Mouse (Mus musculus): ENCODE data around the gene AC124108.1. TPM values are rescaled to one million over a fixed set of nuclear protein-coding genes. Genes with fewer than 3 reads are reported as not detected.

The AC124108.1 gene
- polyA plus RNA-seq (2012; rRNA removed), result 0.03 TPM in 1 of 2 replicates, not detected in the other

DNA sequence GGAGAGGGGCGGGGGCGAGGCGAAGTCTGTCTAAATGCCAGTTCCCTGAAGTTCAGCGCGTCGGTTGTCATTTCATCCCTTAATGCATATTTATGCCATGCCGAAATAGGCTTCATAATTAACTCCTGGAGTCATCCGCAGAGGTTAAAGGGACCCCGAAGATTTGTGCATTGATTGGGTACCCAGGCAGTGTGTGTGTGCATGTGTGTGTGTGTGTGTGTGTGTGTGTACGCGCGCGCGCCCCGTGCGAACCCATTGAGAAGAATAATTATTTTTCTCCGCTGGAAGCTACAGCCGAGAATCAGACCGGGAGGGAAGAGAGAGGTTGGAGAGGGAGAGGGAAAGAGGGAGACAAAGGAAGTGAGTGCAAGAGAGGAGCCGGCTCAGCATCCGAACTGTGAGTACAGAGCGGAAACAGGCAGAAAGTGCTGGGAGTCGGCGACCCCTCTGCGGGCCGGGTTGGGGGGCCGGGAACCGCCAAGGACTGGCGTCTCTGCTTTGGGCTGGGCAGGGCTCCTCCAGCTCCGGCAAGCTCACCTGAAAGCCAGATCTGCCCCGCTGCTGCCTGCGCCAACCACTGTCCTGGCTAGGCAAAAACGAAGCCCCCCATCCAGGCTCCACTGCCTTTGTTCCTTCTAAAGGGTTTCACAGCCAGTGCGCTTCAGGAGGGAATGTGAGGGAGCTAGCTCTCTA, at the start of gene AC124108.1, which contains the start of gene Lemd1:
AC124108.1 (plus strand) TSS at position 365 of the 693 bp plus-strand sequence.
Lemd1 (plus strand) TSS at position 339 of the 693 bp plus-strand sequence.
- DNase-seq, result no peak
- WGBS, result 7% methylated on average over 34 of the region's 34 CpGs
- H3K27me3 ChIP-seq (ENCODE audit: control insufficient read depth, insufficient read depth, low read length), result peaks cover 14% of the 10 kb centered on the region; the same call in 1 of the 2 replicates
- no peak within 1 kb of the TSS for H3K27ac ChIP-seq (ENCODE audit: control insufficient read depth, insufficient read depth, low read length)
- TF ChIP-seq CTCF (IDR thresholded peaks at IDR 0.05; ENCODE audit: borderline replicate concordance, control insufficient read depth, extremely low read depth, insufficient read depth, low read length, poor library complexity), result no peak
- no peak for TF ChIP-seq POLR2A (IDR thresholded peaks at IDR 0.05; ENCODE audit: control insufficient read depth, extremely low read depth, insufficient read depth, low read length, poor library complexity)
- H3K4me3 ChIP-seq (ENCODE audit: control insufficient read depth, insufficient read depth, low read length), result no peak within 1 kb of the TSS
- no peaks in the 10 kb centered on the region for H3K36me3 ChIP-seq (ENCODE audit: control insufficient read depth, insufficient read depth, low read length)
- H3K4me1 ChIP-seq (replicated peaks; ENCODE audit: control insufficient read depth, insufficient read depth, low read length), result peaks cover 3% of the 10 kb centered on the region; the same call in 1 of the 2 replicates

DNA sequence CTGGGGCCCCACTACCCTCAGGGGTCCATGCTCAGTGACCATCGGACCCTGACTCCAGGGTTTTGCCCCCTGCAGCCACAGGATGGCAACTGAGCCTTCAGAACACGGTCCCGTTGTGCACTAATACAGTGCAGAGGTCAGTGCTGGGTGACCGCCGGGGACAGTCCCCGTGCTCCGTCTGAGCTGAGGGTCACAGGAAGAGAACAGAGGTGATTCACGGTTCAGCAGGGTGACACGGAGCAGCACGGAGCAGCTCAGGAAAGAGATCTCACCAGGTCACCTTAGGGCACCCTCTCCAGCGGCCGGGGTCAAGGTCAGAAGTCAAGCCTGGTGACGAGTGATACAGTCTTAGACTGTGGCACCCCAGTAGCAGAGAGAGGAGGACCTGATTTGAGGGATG, 49.5 kb upstream of the AC124108.1 start:
- Histone ChIP-seq H3K4me3 (ENCODE audit: control insufficient read depth, insufficient read depth, low read length) (no peak overlapping the region), H3K27ac (ENCODE audit: control insufficient read depth, insufficient read depth, low read length) (no peak overlapping the region)
- WGBS, result 95% methylated on average over 13 of the region's 13 CpGs

DNA sequence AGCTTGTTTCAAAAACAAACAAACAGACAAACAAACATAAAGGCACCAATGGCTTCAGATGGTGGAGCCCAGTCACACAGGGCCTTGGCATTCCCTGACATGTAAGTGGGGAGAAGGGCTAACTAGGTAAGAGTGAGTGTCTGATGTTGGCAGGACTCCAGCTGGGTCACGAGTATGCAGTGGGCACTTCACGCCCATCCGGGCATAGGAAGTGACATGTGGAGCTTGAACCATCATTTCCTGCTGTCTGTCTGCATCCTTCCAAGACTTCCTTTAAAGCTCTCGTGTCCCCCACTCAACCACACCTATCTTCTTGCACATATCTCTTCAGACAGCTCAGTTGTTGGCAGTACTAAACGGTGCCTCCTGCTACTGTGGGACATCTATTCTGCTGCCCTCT, 48.2 kb upstream of the AC124108.1 start:
- DNase-seq, result no peak
- H3K27ac ChIP-seq (ENCODE audit: control insufficient read depth, insufficient read depth, low read length), result no peak overlapping the region
- H3K4me3 ChIP-seq (ENCODE audit: control insufficient read depth, insufficient read depth, low read length), result no peak overlapping the region
- H3K36me3 ChIP-seq (ENCODE audit: control insufficient read depth, insufficient read depth, low read length), result no peaks in the 10 kb centered on the region
- peaks cover 2% of the 10 kb centered on the region; the same call in 1 of the 2 replicates for H3K4me1 ChIP-seq (replicated peaks; ENCODE audit: control insufficient read depth, insufficient read depth, low read length)
- 27% methylated on average over 5 of the region's 5 CpGs for WGBS
- TF ChIP-seq CTCF (IDR thresholded peaks at IDR 0.05; ENCODE audit: borderline replicate concordance, control insufficient read depth, extremely low read depth, insufficient read depth, low read length, poor library complexity) (no peak), POLR2A (IDR thresholded peaks at IDR 0.05; ENCODE audit: control insufficient read depth, extremely low read depth, insufficient read depth, low read length, poor library complexity) (no peak)
- peaks cover 6% of the 10 kb centered on the region; the same call in 1 of the 2 replicates for H3K27me3 ChIP-seq (ENCODE audit: control insufficient read depth, insufficient read depth, low read length)

More for the DNA sequence above, 49.5 kb upstream of the AC124108.1 start:
- no peak for DNase-seq
- no peak for TF ChIP-seq CTCF (IDR thresholded peaks at IDR 0.05; ENCODE audit: borderline replicate concordance, control insufficient read depth, extremely low read depth, insufficient read depth, low read length, poor library complexity)
- no peak for TF ChIP-seq POLR2A (IDR thresholded peaks at IDR 0.05; ENCODE audit: control insufficient read depth, extremely low read depth, insufficient read depth, low read length, poor library complexity)
- H3K4me1 ChIP-seq (replicated peaks; ENCODE audit: control insufficient read depth, insufficient read depth, low read length), result peaks cover 2% of the 10 kb centered on the region; the same call in 1 of the 2 replicates
- H3K27me3 ChIP-seq (ENCODE audit: control insufficient read depth, insufficient read depth, low read length), result peaks cover 6% of the 10 kb centered on the region; the same call in 1 of the 2 replicates
- no peaks in the 10 kb centered on the region for H3K36me3 ChIP-seq (ENCODE audit: control insufficient read depth, insufficient read depth, low read length)

DNA sequence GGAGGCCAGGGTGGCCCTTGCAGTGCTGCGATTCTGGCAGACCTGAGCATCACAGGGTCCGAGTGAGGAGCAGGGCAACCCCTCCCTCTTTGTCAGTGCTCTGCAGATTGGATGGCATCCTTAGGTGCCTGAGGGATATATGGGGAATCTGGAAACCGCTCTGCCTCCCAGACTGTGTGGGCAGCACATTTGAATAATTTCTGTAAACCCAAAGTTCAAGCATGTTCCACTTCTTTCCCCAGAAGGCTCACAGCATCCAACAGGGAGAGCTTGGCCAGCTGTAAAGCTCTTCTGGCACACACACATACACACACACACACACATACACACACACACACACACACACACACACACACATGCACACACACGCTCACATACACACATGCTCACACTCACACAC, 47.5 kb upstream of the AC124108.1 start:
- Histone ChIP-seq H3K27ac (ENCODE audit: control insufficient read depth, insufficient read depth, low read length) (no peak overlapping the region), H3K36me3 (ENCODE audit: control insufficient read depth, insufficient read depth, low read length) (no peaks in the 10 kb centered on the region), H3K27me3 (ENCODE audit: control insufficient read depth, insufficient read depth, low read length) (peaks cover 6% of the 10 kb centered on the region; the same call in 1 of the 2 replicates), H3K4me3 (ENCODE audit: control insufficient read depth, insufficient read depth, low read length) (no peak overlapping the region), H3K4me1 (replicated peaks; ENCODE audit: control insufficient read depth, insufficient read depth, low read length) (peaks cover 2% of the 10 kb centered on the region; the same call in 1 of the 2 replicates)
- no peak for TF ChIP-seq CTCF (IDR thresholded peaks at IDR 0.05; ENCODE audit: borderline replicate concordance, control insufficient read depth, extremely low read depth, insufficient read depth, low read length, poor library complexity)
- no peak for TF ChIP-seq POLR2A (IDR thresholded peaks at IDR 0.05; ENCODE audit: control insufficient read depth, extremely low read depth, insufficient read depth, low read length, poor library complexity)
- 92% methylated on average over 4 of the region's 4 CpGs for WGBS
- no peak for DNase-seq

DNA sequence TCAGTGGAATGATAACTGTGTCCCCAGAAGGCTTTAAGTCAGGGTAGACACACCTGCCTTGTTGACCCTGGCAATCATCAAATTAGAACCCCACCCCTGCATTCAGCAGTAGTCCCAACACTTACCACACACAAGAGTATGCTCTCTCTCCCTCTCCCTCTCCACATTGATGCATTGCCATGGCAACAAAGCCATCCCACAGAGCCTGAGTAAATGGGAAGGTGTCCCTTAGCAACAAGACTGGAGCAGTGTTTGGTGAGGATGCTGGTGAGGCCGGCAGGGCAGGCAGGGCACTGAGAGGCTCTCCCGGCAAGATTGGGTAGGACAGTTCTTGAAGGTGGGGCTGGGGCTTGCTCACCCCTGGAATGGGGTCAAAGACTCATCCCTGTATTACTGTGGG, 47.0 kb upstream of the AC124108.1 start:
- TF ChIP-seq POLR2A (IDR thresholded peaks at IDR 0.05; ENCODE audit: control insufficient read depth, extremely low read depth, insufficient read depth, low read length, poor library complexity) (no peak), CTCF (IDR thresholded peaks at IDR 0.05; ENCODE audit: borderline replicate concordance, control insufficient read depth, extremely low read depth, insufficient read depth, low read length, poor library complexity) (no peak)
- Histone ChIP-seq H3K36me3 (ENCODE audit: control insufficient read depth, insufficient read depth, low read length) (no peaks in the 10 kb centered on the region), H3K27me3 (ENCODE audit: control insufficient read depth, insufficient read depth, low read length) (peaks cover 6% of the 10 kb centered on the region; the same call in 1 of the 2 replicates), H3K4me1 (replicated peaks; ENCODE audit: control insufficient read depth, insufficient read depth, low read length) (peaks cover 2% of the 10 kb centered on the region; the same call in 1 of the 2 replicates), H3K27ac (ENCODE audit: control insufficient read depth, insufficient read depth, low read length) (no peak overlapping the region), H3K4me3 (ENCODE audit: control insufficient read depth, insufficient read depth, low read length) (no peak overlapping the region)
- 95% methylated on average over 2 of the region's 2 CpGs for WGBS
- DNase-seq, result no peak

DNA sequence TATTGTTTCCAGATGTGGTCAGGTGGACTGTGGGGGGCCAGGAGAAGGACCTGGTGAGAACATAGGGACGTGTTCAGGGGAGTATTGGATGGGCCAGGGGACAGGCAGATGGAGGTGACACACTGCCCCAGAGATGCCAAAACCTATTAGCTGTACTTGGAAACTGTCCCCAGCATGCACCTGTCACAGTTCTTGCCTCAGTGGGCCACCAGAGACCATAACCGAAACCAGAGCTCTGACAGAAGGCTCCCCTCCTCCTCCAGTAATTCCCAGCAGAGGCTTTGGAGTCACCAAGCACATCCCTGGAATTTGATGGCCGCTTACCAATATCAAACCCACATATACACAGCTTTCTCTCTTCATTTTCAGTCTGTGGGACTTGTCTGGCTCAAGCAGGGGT, 46.4 kb upstream of the AC124108.1 start:
- 97% methylated on average over 3 of the region's 3 CpGs for WGBS
- Histone ChIP-seq H3K4me1 (replicated peaks; ENCODE audit: control insufficient read depth, insufficient read depth, low read length) (no peaks in the 10 kb centered on the region), H3K36me3 (ENCODE audit: control insufficient read depth, insufficient read depth, low read length) (no peaks in the 10 kb centered on the region), H3K27me3 (ENCODE audit: control insufficient read depth, insufficient read depth, low read length) (no peaks in the 10 kb centered on the region), H3K4me3 (ENCODE audit: control insufficient read depth, insufficient read depth, low read length) (no peak overlapping the region), H3K27ac (ENCODE audit: control insufficient read depth, insufficient read depth, low read length) (no peak overlapping the region)
- no peak for TF ChIP-seq CTCF (IDR thresholded peaks at IDR 0.05; ENCODE audit: borderline replicate concordance, control insufficient read depth, extremely low read depth, insufficient read depth, low read length, poor library complexity)
- no peak for DNase-seq

Data from thymus, adult 2 months (tissue).